Mouse (Mus musculus) neural tube, embryonic 13.5 days (tissue): ENCODE measurements around the gene Nkx3-2. TPM values are rescaled to one million over a fixed set of nuclear protein-coding genes. Genes with fewer than 3 reads are reported as not detected.

ENCODE experiments used
- ATAC-seq: fragments of 200-750 bp; cut with Nextera tagmentation; 2 replicates; pipeline ENCODE4 v1.8.0; 2017; ENCODE audit warnings: low read depth, mild to moderate bottlenecking, moderate TSS enrichment, moderate library complexity
- H3K27ac ChIP-seq: fragments of 300-500 bp; sonication (generic); replicated peaks from 2 replicates; pipeline ENCODE4 v1.5.1; 2015; ENCODE audit warnings: moderate library complexity, mild to moderate bottlenecking, inconsistent platforms
- H3K27me3 ChIP-seq: fragments of 300-500 bp; sonication (generic); 2 replicates; pipeline ENCODE4 v1.6.1; 2015; ENCODE audit warnings: mild to moderate bottlenecking, inconsistent platforms
- H3K36me3 ChIP-seq: fragments of 300-500 bp; sonication (generic); 2 replicates; pipeline ENCODE4 v1.6.1; 2015; ENCODE audit warnings: mild to moderate bottlenecking, inconsistent platforms
- H3K4me1 ChIP-seq: fragments of 300-500 bp; sonication (generic); replicated peaks from 2 replicates; pipeline ENCODE4 v1.6.1; 2015; ENCODE audit warnings: inconsistent platforms
- H3K4me2 ChIP-seq: fragments of 300-500 bp; sonication (generic); 2 replicates; pipeline ENCODE4 v1.6.1; 2015; ENCODE audit warnings: inconsistent platforms, mild to moderate bottlenecking, moderate library complexity
- H3K4me3 ChIP-seq: fragments of 300-500 bp; sonication (generic); 2 replicates; pipeline ENCODE4 v1.5.1; 2015; ENCODE audit warnings: mild to moderate bottlenecking, inconsistent platforms
- H3K9ac ChIP-seq: fragments of 300-500 bp; sonication (generic); 2 replicates; pipeline ENCODE4 v1.6.1; 2015; ENCODE audit warnings: moderate library complexity, mild to moderate bottlenecking, inconsistent platforms
- H3K9me3 ChIP-seq: fragments of 300-500 bp; sonication (generic); 2 replicates; pipeline ENCODE4 v1.6.1; 2016; ENCODE audit warnings: inconsistent platforms
- WGBS: fragments of 180-500 bp; shearing (Covaris S2); methylation state at CpG from one replicate; pipeline ENCODE4 v1.1.7; 2015; 5-methylcytosine and 5-hydroxymethylcytosine counted together
- polyA plus RNA-seq: library from polyadenylated mRNA; unstranded; fragments of >200 nt; fragmentation: Nextera tagmentation; extraction: Ambion mirVana; gene quantifications from 2 replicates; pipeline ENCODE4 v1.2.1, GENCODE M21; 2015

The Nkx3-2 gene
- polyA plus RNA-seq, 1 experiment from 2014 or later = 0.22 TPM

DNA sequence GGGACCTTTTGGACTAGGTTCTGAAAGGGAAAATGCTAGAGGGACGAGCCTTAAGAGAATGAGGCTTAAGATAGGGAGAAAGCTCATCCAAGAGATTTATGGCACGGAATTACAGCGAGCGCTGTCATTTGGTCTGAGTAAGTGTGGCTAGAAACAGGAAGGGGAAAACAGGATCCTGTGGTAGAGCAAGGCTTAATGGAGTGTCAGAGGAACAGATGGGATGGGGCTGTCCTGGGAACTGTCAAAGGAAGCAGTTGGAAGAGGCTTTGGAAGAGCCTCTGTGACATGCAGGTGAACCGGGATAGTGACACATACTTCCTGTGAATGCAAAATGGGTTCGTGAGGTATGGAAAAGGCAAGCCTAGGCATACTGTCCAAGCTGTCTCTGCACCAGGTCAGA lies 11.4 kb upstream of the Nkx3-2 start:
- peaks cover 6% of the 10 kb centered on the region for H3K27me3 ChIP-seq
- 44% methylated on average over 6 of the region's 6 CpGs for WGBS
- no peaks in the 10 kb centered on the region for H3K4me1 ChIP-seq
- H3K9me3 ChIP-seq = no peaks in the 10 kb centered on the region
- no peak overlapping the region for H3K9ac ChIP-seq
- no peak overlapping the region for H3K4me2 ChIP-seq
- H3K27ac ChIP-seq = no peak overlapping the region
- no peak for ATAC-seq
- H3K36me3 ChIP-seq = no peaks in the 10 kb centered on the region
- H3K4me3 ChIP-seq = no peak overlapping the region

DNA sequence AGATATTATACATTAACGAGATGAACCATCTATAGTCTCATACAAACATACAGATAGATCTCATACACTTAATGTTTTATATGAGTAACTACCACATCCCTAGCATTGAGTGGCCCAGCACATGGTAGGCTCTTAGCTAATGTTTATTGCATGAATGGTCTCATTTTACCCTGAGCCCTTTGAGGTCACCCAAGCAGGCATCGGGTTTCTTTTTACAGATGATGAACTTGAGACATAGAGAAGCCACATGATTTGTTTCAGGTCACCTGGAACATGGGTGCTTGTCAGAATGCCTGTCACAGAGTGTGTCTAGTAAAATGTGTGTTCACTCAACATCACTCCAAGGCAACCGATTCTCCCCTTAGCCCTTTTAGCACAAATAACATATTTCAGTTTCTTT lies 11.0 kb upstream of the Nkx3-2 start:
- 77% methylated on average over 3 of the region's 3 CpGs for WGBS
- no peaks in the 10 kb centered on the region for H3K36me3 ChIP-seq

DNA sequence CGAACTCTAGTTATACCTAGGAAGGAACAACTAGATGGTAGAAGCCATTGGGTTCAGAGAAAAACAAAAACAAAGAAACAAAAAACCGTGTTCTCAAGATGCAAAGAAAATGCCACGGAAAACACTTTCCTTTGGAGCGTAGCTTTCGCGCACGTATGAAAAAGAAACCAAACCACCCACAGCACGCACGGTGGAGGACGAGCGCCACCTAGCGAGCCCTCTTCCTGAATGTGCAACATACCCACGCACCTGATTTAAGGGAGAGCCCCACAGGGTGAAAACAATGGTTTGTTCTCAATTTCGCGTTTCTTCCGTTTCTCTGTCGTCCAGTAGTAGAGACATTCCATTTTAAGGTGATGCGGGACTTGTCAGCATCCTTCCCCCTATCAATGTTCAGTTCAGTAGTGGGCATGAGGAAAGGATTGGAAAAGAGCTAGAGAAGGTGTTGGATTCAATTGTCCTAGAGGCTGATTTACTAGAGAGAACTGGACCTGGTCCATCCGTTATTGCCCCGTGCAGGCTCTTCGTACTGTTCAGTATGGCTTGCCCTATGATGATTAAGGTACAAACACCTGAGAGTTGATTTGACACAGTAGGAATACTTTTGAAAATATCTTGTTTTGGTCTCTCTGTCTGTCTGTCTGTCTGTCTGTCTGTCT lies 4.2 kb upstream of the Nkx3-2 start:
- peak; percentile 66; the same call in 1 of the 2 replicates for ATAC-seq
- H3K4me3 ChIP-seq = peak overlapping the region; percentile 21
- H3K9me3 ChIP-seq = no peaks in the 10 kb centered on the region
- no peaks in the 10 kb centered on the region for H3K36me3 ChIP-seq
- peak overlapping the region; percentile 52 for H3K4me2 ChIP-seq
- H3K4me1 ChIP-seq = peaks cover 30% of the 10 kb centered on the region
- H3K9ac ChIP-seq = no peak overlapping the region
- H3K27ac ChIP-seq = no peak overlapping the region
- WGBS = 5% methylated on average over 21 of the region's 21 CpGs
- peaks cover 69% of the 10 kb centered on the region for H3K27me3 ChIP-seq

More for the DNA sequence above, 11.0 kb upstream of the Nkx3-2 start:
- H3K9ac ChIP-seq = no peak overlapping the region
- no peak overlapping the region for H3K4me2 ChIP-seq
- H3K9me3 ChIP-seq = no peaks in the 10 kb centered on the region
- no peaks in the 10 kb centered on the region for H3K4me1 ChIP-seq
- H3K27ac ChIP-seq = no peak overlapping the region
- H3K27me3 ChIP-seq = peaks cover 8% of the 10 kb centered on the region
- H3K4me3 ChIP-seq = no peak overlapping the region
- no peak for ATAC-seq

DNA sequence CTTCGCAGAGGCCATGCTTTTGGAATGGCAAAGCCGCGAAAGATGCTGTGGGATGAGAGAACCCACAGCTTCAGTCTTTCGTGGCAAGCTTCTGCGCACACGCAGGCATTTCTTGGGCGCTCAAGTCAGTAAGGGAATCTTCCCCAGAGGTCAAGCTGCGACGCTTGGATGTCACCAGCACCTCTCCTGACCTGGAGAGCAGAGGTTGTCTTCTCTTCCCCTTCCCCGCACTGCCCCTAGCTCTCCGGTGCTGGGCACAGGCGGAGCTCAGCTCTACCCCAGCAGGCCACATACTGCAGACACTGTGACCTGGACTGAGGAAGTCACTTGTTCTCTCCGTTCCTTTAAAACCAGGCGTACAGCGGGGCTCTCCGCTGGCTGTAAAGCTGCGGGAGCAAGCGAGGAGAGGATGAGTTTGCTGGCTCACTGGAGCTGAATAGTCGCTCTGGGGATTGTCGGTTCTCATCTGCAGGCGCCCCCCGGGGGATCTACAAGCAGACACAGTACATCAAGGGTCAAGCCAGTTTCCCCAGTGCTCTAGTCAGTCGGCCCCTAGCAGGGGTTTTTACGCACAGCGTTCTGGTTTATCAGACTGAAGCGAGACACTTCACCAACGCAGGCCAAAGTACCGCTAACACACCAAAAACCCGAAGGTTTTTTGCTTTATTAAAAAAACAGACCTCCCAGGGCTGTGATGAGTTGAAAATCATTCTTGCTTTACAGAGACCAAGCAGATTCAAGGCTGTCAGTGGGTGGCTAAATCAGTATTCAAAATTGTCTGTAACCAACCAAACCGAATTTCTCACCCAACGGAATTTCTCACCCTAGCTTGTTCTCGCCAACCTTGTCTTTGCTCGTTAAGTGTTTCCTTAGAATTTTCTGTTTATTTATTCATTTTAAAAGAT lies 3.2 kb upstream of the Nkx3-2 start:
- peaks cover 35% of the 10 kb centered on the region for H3K4me1 ChIP-seq
- H3K27ac ChIP-seq = no peak overlapping the region
- no peak for ATAC-seq
- H3K27me3 ChIP-seq = peaks cover 79% of the 10 kb centered on the region
- H3K9me3 ChIP-seq = no peaks in the 10 kb centered on the region
- H3K4me2 ChIP-seq = peak overlapping the region; percentile 52
- WGBS = 2% methylated on average over 33 of the region's 33 CpGs
- no peak overlapping the region for H3K9ac ChIP-seq
- no peaks in the 10 kb centered on the region for H3K36me3 ChIP-seq
- peak overlapping the region; percentile 21 for H3K4me3 ChIP-seq

DNA sequence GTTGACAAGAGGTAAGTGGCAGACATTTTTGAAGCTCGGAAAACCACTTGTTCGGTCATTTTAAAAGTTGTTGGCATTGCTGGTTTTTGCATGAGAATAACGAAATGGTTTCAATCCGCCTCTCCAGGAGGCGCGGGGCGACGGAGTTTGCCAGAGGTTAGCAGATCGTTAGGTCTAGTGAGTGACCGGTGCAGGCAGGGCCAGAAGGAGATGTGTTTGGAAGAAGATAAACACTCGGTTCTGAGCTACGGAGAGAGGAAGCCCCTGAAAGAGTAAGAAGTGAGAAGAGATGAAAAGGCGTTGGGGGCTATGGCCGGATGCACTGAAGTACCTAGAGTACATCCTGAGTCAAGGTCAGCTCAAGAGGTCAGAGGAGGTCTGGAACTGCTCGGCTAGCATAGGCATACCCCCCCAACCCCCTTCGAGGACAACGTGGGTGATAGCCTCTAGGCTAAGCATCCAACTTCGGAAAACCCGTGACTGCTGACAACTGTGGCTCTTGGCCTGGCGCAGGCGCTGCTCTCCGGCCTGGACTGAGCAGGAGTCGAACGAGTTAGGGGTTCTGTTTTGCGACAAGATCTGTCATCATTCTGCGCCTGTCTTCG lies 2.2 kb upstream of the Nkx3-2 start:
- Histone ChIP-seq H3K4me1 (peaks cover 41% of the 10 kb centered on the region), H3K9me3 (no peaks in the 10 kb centered on the region), H3K4me2 (no peak overlapping the region), H3K4me3 (no peak overlapping the region), H3K27me3 (peaks cover 88% of the 10 kb centered on the region), H3K36me3 (no peaks in the 10 kb centered on the region), H3K27ac (no peak overlapping the region), H3K9ac (no peak overlapping the region)
- no peak for ATAC-seq
- 2% methylated on average over 27 of the region's 27 CpGs for WGBS

DNA sequence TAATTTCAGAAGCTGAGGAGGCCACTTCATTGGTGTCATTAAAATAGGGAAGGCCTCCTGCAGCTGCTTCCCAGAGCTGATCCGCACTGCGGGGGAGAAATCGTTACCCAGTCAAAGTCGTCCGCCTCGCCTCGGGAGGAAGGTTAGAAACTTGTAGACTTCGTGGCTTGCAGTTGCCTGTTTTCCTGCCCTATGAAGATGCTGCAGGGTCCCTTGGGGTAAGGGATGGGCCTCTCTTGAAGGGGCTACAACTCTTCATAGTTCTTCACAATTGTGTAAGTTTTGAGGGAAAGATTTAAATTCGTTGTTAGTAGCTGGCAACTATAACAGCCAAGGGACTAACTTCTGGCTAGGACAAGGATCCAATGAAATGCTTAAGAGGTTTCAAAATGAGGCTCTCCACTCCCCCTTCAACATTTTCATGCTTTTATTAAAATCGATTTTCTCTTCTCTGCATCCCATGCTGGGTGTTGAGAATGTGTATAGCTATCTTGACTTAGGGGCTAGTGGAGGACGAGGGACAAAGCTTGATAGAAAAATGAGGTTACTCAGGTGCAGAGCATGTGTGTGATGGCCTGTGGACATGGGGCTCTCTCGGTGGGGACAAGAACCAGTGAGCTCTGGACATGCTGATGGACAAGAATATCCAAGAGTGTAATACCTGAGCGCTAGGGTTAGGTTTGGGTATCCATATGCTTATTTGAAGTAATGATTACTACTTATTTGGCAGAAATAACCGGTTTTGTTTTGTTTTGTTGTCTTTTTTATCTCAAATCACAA lies 1.5 kb upstream of the Nkx3-2 start:
- H3K9me3 ChIP-seq = no peaks in the 10 kb centered on the region
- no peak overlapping the region for H3K27ac ChIP-seq
- H3K27me3 ChIP-seq = peaks cover 90% of the 10 kb centered on the region
- no peak overlapping the region for H3K4me3 ChIP-seq
- WGBS = 2% methylated on average over 14 of the region's 14 CpGs
- ATAC-seq = no peak
- H3K4me1 ChIP-seq = peaks cover 46% of the 10 kb centered on the region
- H3K9ac ChIP-seq = no peak overlapping the region
- H3K36me3 ChIP-seq = no peaks in the 10 kb centered on the region
- no peak overlapping the region for H3K4me2 ChIP-seq

DNA sequence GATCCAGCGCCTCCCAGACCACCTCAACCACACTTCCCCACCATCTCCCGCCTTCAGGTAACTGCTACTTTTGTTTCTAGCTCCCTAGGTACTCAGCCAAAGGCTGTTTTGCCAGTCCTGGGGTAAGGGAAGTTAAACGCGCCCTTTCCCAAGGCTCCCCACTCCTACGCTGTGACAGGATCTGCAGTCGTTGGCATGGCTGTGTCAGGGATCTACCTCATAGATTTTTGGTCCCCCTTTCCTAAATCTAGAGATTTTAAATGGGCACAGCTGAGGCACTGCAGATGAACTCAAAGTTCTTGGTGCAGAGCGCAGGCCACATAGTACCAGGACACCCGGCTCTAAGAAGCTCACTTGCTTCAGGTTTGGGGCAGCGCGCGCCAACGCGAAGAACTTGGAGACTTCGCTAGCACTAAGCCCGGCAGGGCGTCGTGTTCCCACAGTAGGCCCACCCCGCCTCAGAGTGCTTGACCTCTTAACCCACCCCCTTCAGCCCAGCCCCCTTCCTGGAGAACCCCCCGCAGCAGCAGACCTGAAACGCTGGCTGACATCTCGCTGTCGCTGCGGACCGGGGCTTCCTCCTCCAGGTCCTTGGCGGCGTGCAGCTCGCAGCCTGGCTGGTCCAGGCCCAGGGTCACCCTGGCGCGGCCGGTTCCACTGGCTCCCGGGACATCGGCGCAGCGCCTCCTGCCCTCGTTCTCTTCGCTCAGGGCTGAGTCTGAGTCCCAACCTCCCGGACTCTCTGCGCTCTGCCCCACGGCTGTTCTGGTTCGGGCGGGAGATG lies 1.2 kb downstream of the Nkx3-2 start:
- no peak overlapping the region for H3K27ac ChIP-seq
- H3K4me3 ChIP-seq = peak overlapping the region; percentile 36
- H3K9ac ChIP-seq = peak overlapping the region; percentile 52
- no peaks in the 10 kb centered on the region for H3K36me3 ChIP-seq
- WGBS = under 1% methylated on average over 39 of the region's 41 CpGs
- peaks cover 96% of the 10 kb centered on the region for H3K27me3 ChIP-seq
- H3K9me3 ChIP-seq = no peaks in the 10 kb centered on the region
- ATAC-seq = no peak
- peak overlapping the region; percentile 55 for H3K4me2 ChIP-seq
- peaks cover 45% of the 10 kb centered on the region for H3K4me1 ChIP-seq

DNA sequence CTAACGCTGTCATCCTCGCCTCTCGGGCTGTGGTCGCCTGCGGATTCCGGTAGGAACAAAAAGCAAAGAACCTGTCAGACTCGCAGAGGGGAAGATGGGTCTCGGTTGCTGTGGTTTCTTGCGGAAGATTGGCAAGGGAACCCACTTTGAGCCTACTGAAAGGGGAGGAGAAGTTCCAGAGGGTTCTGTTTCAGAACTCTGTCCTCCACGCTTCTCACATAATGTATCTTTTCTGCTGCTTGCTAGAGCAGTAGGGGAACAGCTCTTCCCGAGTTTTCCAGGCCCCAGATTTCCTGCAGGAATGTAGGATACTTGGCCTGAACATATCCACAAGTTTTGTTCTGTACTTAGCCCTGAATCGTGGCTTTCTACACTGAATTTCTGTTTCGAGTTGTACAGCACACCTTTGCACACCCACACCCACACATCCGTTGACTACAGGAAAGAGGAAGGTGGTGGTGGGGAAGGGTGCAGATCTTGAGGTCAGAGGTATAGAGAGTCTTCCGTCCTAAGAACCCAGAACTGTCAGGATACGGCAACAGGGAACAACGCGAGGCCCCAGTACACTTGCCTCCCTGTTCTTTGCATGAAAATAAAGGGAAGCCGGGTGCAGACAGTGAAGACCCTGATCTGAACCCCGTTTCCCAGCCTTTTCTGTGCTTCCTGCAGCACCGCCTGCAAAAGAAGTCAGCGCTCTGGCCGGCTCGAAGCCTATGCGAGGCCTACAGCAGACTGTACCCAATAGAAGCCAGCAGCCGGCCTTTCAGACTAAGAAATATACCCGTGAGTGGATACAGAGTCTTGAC lies 2.0 kb downstream of the Nkx3-2 start:
- no peak for ATAC-seq
- no peak overlapping the region for H3K9ac ChIP-seq
- H3K36me3 ChIP-seq = no peaks in the 10 kb centered on the region
- peak overlapping the region; percentile 28 for H3K4me2 ChIP-seq
- no peak overlapping the region for H3K27ac ChIP-seq
- H3K9me3 ChIP-seq = no peaks in the 10 kb centered on the region
- WGBS = 2% methylated on average over 27 of the region's 27 CpGs
- H3K4me3 ChIP-seq = peak overlapping the region; percentile 36
- peaks cover 96% of the 10 kb centered on the region for H3K27me3 ChIP-seq
- H3K4me1 ChIP-seq = peaks cover 37% of the 10 kb centered on the region

DNA sequence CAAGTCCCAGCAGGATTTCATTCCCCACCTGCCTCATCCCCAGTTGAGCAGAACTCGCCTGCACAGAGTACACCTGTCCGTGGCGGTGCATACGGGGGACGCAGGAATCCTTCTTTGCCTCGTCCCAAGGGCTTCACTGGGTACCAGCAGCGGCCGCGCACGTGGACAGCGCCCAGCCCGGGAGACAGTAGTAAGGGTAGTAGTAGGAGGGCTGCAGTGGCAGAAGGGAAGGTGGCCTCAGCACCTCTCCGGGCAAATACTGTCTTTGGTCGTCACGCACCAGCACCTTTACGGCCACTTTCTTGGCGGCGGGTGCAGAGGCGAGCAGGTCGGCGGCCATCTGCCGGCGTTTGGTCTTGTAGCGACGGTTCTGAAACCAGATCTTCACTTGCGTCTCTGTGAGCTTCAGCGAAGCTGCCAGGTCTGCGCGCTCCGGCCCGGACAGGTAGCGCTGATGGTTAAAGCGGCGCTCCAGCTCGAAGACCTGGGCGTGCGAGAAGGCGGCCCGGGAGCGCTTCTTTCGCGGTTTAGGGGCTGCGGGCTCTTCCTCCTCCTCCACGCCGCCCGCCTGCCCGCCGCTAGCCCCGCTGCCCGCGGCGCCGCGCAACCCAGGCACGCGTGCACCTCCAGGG lies 2.7 kb downstream of the Nkx3-2 start:
- WGBS = 1% methylated on average over 56 of the region's 56 CpGs
- Histone ChIP-seq H3K4me3 (peak overlapping the region; percentile 36), H3K36me3 (no peaks in the 10 kb centered on the region), H3K9me3 (no peaks in the 10 kb centered on the region), H3K27me3 (peaks cover 96% of the 10 kb centered on the region), H3K27ac (no peak overlapping the region), H3K9ac (no peak overlapping the region), H3K4me2 (peak overlapping the region; percentile 28), H3K4me1 (peaks cover 30% of the 10 kb centered on the region)
- no peak for ATAC-seq

DNA sequence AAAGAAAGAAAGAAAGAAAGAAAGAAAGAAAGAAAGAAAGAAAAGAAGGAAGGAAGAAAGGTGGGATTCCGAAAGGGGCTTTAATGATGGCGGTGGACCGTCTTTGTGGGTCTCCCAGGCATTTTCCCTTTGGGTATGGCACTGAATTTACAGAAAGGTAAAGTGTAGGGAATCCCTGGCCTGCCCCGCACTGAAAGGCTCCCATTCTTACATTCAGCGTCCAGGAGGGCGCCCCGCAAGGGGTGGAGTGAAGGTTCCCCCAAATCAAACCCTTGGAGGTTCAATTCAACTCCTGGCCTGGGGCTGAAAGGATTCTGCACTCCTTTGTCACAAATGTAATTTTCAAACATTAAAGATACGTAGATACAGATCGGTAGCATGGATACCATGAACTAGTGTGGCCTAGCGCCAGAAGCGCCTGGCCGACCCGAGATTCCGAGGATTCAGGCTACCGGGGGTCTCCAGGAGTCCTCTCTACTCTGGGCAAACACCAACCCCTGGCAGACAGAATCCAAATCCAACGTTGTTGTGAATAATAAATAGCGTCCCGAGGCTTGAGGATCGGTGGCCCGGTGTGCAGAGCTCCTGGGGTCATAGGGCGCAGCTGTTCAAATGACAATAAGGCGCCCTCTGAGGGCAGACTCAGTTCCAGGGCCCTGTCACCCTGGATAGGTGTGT lies 3.3 kb downstream of the Nkx3-2 start:
- H3K4me3 ChIP-seq = peak overlapping the region; percentile 36; the same call in 1 of the 2 replicates
- H3K9ac ChIP-seq = no peak overlapping the region
- peaks cover 28% of the 10 kb centered on the region for H3K4me1 ChIP-seq
- no peaks in the 10 kb centered on the region for H3K9me3 ChIP-seq
- no peak overlapping the region for H3K27ac ChIP-seq
- peaks cover 96% of the 10 kb centered on the region for H3K27me3 ChIP-seq
- no peaks in the 10 kb centered on the region for H3K36me3 ChIP-seq
- H3K4me2 ChIP-seq = no peak overlapping the region
- WGBS = 3% methylated on average over 22 of the region's 22 CpGs
- ATAC-seq = no peak
